Mouse (Mus musculus) liver, embryonic 11.5 days (tissue): ENCODE measurements around the gene Olfr820. TPM values are rescaled to one million over a fixed set of nuclear protein-coding genes. Genes with fewer than 3 reads are reported as not detected.
"Not testable (repeated sequence)": the region's sequence is repeated elsewhere in the genome, so short reads cannot be mapped to it uniquely, and the experiment has no call there.

Experiments
- ATAC-seq: fragments of 200-750 bp; cut with Nextera tagmentation; replicated peaks from 2 replicates; pipeline ENCODE4 v1.8.0; 2017; ENCODE audit warnings: moderate number of reproducible peaks, mild to moderate bottlenecking, moderate TSS enrichment, moderate library complexity; ENCODE audit not compliant: low FRiP score
- DNase-seq: peaks from one replicate; pipeline ENCODE4 v3.0.0-alpha.2; 2017; ENCODE audit warnings: low spot score
- H3K27ac ChIP-seq: fragments of 300-500 bp; sonication (generic); 2 replicates; pipeline ENCODE4 v1.5.1; 2014; ENCODE audit warnings: mild to moderate bottlenecking, low read depth, low read length, control low read depth
- H3K27me3 ChIP-seq: fragments of 300-500 bp; sonication (generic); replicated peaks from 2 replicates; pipeline ENCODE4 v1.6.1; 2014; ENCODE audit warnings: low read length, mixed read lengths; ENCODE audit not compliant: control insufficient read depth, insufficient read depth
- H3K36me3 ChIP-seq: fragments of 300-500 bp; sonication (generic); 2 replicates; pipeline ENCODE4 v1.6.1; 2014; ENCODE audit warnings: mild to moderate bottlenecking, low read length, moderate library complexity, mixed read lengths; ENCODE audit not compliant: control insufficient read depth, insufficient read depth
- H3K4me1 ChIP-seq: fragments of 300-500 bp; sonication (generic); replicated peaks from 2 replicates; pipeline ENCODE4 v1.6.1; 2014; ENCODE audit warnings: low read length, mixed read lengths; ENCODE audit not compliant: control insufficient read depth, insufficient read depth
- H3K4me2 ChIP-seq: fragments of 300-500 bp; sonication (generic); 2 replicates; pipeline ENCODE4 v1.6.1; 2014; ENCODE audit warnings: mild to moderate bottlenecking, control low read depth, moderate library complexity
- H3K4me3 ChIP-seq: fragments of 300-500 bp; sonication (generic); 2 replicates; pipeline ENCODE4 v1.5.1; 2014; ENCODE audit warnings: low read depth, low read length, control low read depth
- H3K9ac ChIP-seq: fragments of 300-500 bp; sonication (generic); 2 replicates; pipeline ENCODE4 v1.6.1; 2014; ENCODE audit warnings: low read depth, low read length, control low read depth
- H3K9me3 ChIP-seq: fragments of 300-500 bp; sonication (generic); 2 replicates; pipeline ENCODE4 v1.6.1; 2016; ENCODE audit warnings: low read length, inconsistent platforms, mixed read lengths; ENCODE audit not compliant: control insufficient read depth
- WGBS: fragments of 180-500 bp; shearing (Covaris S2); extraction: QIAGEN DNeasy Blood & Tissue Kit; methylation state at CpG from one replicate; pipeline ENCODE4 v1.1.7; 2014; 5-methylcytosine and 5-hydroxymethylcytosine counted together
- polyA plus RNA-seq: library from polyadenylated mRNA; unstranded; fragments of >200 nt; fragmentation: Nextera tagmentation; extraction: Ambion mirVana; gene quantifications from 2 replicates; pipeline ENCODE4 v1.2.1, GENCODE M21; 2014

Gene Olfr820
- polyA plus RNA-seq, result not detected in 2 replicates

GRCm38 (mm10) chr10:130012321-130012720 lies at the start of gene Olfr820:
Gene Olfr820 (plus strand): TSS chr10:130012621.
- Histone ChIP-seq H3K27me3 (no peaks in the 10 kb centered on the region), H3K27ac (no peak within 1 kb of the TSS), H3K36me3 (no peaks in the 10 kb centered on the region), H3K9me3 (no peaks in the 10 kb centered on the region), H3K4me3 (no peak within 1 kb of the TSS), H3K4me1 (no peaks in the 10 kb centered on the region), H3K9ac (no peak within 1 kb of the TSS), H3K4me2 (no peak within 1 kb of the TSS)
- ATAC-seq (no peak), DNase-seq (no peak)

GRCm38 (mm10) chr10:129966232-129966631 lies 46.2 kb upstream of the Olfr820 start:
- H3K4me2 ChIP-seq, ATAC-seq, H3K27me3 ChIP-seq, H3K9ac ChIP-seq, H3K36me3 ChIP-seq, H3K27ac ChIP-seq, H3K9me3 ChIP-seq, H3K4me1 ChIP-seq, DNase-seq, H3K4me3 ChIP-seq: not testable (repeated sequence)
- 97% methylated on average over 2 of the region's 3 CpGs for WGBS

- H3K4me2 ChIP-seq, H3K4me3 ChIP-seq, H3K27me3 ChIP-seq, ATAC-seq, H3K9ac ChIP-seq, H3K27ac ChIP-seq, H3K9me3 ChIP-seq, H3K4me1 ChIP-seq, H3K36me3 ChIP-seq, DNase-seq: not testable (repeated sequence)
- WGBS, result 75% methylated on average over 2 of the region's 2 CpGs
These were observed 45.3 kb upstream of the Olfr820 start, which contains the start of gene Olfr819 for GRCm38 (mm10) chr10:129967166-129967565. Gene Olfr819 (minus strand): TSS chr10:129967266.

GRCm38 (mm10) chr10:129972994-129973393 lies 39.4 kb upstream of the Olfr820 start:
- not testable (repeated sequence) for H3K9me3 ChIP-seq, ATAC-seq, H3K4me2 ChIP-seq, H3K4me3 ChIP-seq, H3K36me3 ChIP-seq, H3K4me1 ChIP-seq, H3K27ac ChIP-seq, DNase-seq, H3K27me3 ChIP-seq, H3K9ac ChIP-seq
- WGBS, result no CpG with 5 or more reads among the region's 3 CpGs

- not testable (repeated sequence) for H3K27ac ChIP-seq, H3K4me3 ChIP-seq, H3K4me2 ChIP-seq, H3K27me3 ChIP-seq, H3K4me1 ChIP-seq, H3K9ac ChIP-seq, ATAC-seq, H3K9me3 ChIP-seq, H3K36me3 ChIP-seq, DNase-seq
- WGBS, result no CpG with 5 or more reads among the region's 2 CpGs
These were observed 36.4 kb upstream of the Olfr820 start, which contains the start of gene Olfr247 for GRCm38 (mm10) chr10:129976040-129976439. Gene Olfr247 (minus strand): TSS chr10:129976140.

GRCm38 (mm10) chr10:129981867-129982266 lies 30.6 kb upstream of the Olfr820 start:
- H3K27ac ChIP-seq, H3K4me2 ChIP-seq, DNase-seq, H3K9me3 ChIP-seq, H3K9ac ChIP-seq, H3K36me3 ChIP-seq, ATAC-seq, H3K4me3 ChIP-seq, H3K27me3 ChIP-seq, H3K4me1 ChIP-seq: not testable (repeated sequence)
- no CpG with 5 or more reads among the region's 3 CpGs for WGBS

GRCm38 (mm10) chr10:129984962-129985361 lies 27.5 kb upstream of the Olfr820 start, which contains the start of gene Gm10310:
Gene Gm10310 (minus strand): TSS chr10:129985062.
- not testable (repeated sequence) for H3K9me3 ChIP-seq, DNase-seq, H3K27ac ChIP-seq, H3K36me3 ChIP-seq, H3K4me2 ChIP-seq, H3K27me3 ChIP-seq, H3K9ac ChIP-seq, ATAC-seq, H3K4me3 ChIP-seq, H3K4me1 ChIP-seq
- WGBS, result no CpG with 5 or more reads among the region's 1 CpGs

- not testable (repeated sequence) for H3K36me3 ChIP-seq, H3K27ac ChIP-seq, H3K27me3 ChIP-seq, H3K4me2 ChIP-seq, ATAC-seq, H3K9ac ChIP-seq, H3K4me3 ChIP-seq, DNase-seq, H3K4me1 ChIP-seq, H3K9me3 ChIP-seq
- 72% methylated on average over 4 of the region's 4 CpGs for whole genome bisulfite sequencing
These were observed 8.3 kb upstream of the Olfr820 start for GRCm38 (mm10) chr10:130004104-130004503.

GRCm38 (mm10) chr10:130005366-130005765 lies 7.1 kb upstream of the Olfr820 start:
- not testable (repeated sequence) for ATAC-seq, H3K36me3 ChIP-seq
- WGBS, result 74% methylated on average over 4 of the region's 4 CpGs

More at GRCm38 (mm10) chr10:130005366-130005765, 7.1 kb upstream of the Olfr820 start:
- not testable (repeated sequence) for H3K9me3 ChIP-seq, H3K9ac ChIP-seq, DNase-seq, H3K4me2 ChIP-seq, H3K27ac ChIP-seq, H3K4me1 ChIP-seq, H3K4me3 ChIP-seq, H3K27me3 ChIP-seq
